Mouse (Mus musculus) neural tube, embryonic 11.5 days (tissue): Measurements from ENCODE around the gene Dcaf12. TPM values are rescaled to one million over a fixed set of nuclear protein-coding genes. Genes with fewer than 3 reads are reported as not detected.

Source experiments
- ATAC-seq: fragments of 200-750 bp; cut with Nextera tagmentation; 2 replicates; pipeline ENCODE4 v1.8.0; 2017; ENCODE audit warnings: moderate number of reproducible peaks, mild to moderate bottlenecking, moderate TSS enrichment, moderate library complexity; ENCODE audit not compliant: insufficient read depth, low FRiP score, low TSS enrichment
- DNase-seq: peaks from one replicate; pipeline ENCODE4 v3.0.0-alpha.2; 2015; ENCODE audit warnings: low spot score
- H3K27ac ChIP-seq: fragments of 300-500 bp; sonication (generic); 2 replicates; pipeline ENCODE4 v1.5.1; 2014; ENCODE audit warnings: low read depth, mild to moderate bottlenecking, low read length
- H3K27me3 ChIP-seq: fragments of 300-500 bp; sonication (generic); 2 replicates; pipeline ENCODE4 v1.6.1; 2014; ENCODE audit warnings: mild to moderate bottlenecking, low read length, mixed read lengths; ENCODE audit not compliant: control insufficient read depth, insufficient read depth
- H3K36me3 ChIP-seq: fragments of 300-500 bp; sonication (generic); 2 replicates; pipeline ENCODE4 v1.6.1; 2014; ENCODE audit warnings: mild to moderate bottlenecking, low read length, moderate library complexity, mixed read lengths; ENCODE audit not compliant: control insufficient read depth, insufficient read depth
- H3K4me1 ChIP-seq: fragments of 300-500 bp; sonication (generic); 2 replicates; pipeline ENCODE4 v1.6.1; 2014; ENCODE audit warnings: low read length, mixed read lengths; ENCODE audit not compliant: control insufficient read depth, insufficient read depth
- H3K4me2 ChIP-seq: fragments of 300-500 bp; sonication (generic); 2 replicates; pipeline ENCODE4 v1.6.1; 2014; ENCODE audit warnings: low read depth, mild to moderate bottlenecking, moderate library complexity
- H3K4me3 ChIP-seq: fragments of 300-500 bp; sonication (generic); 2 replicates; pipeline ENCODE4 v1.5.1; 2014; ENCODE audit warnings: low read depth, low read length
- H3K9ac ChIP-seq: fragments of 300-500 bp; sonication (generic); 2 replicates; pipeline ENCODE4 v1.6.1; 2014; ENCODE audit warnings: mild to moderate bottlenecking, low read length
- H3K9me3 ChIP-seq: fragments of 300-500 bp; sonication (generic); 2 replicates; pipeline ENCODE4 v1.6.1; 2016; ENCODE audit warnings: low read length; ENCODE audit not compliant: control insufficient read depth
- WGBS: fragments of 180-500 bp; shearing (Covaris S2); extraction: QIAGEN DNeasy Blood & Tissue Kit; methylation state at CpG from one replicate; pipeline ENCODE4 v1.1.7; 2014; 5-methylcytosine and 5-hydroxymethylcytosine counted together
- polyA plus RNA-seq: library from polyadenylated mRNA; unstranded; fragments of >200 nt; fragmentation: Nextera tagmentation; extraction: Ambion mirVana; gene quantifications from 2 replicates; pipeline ENCODE4 v1.2.1, GENCODE M21; 2014

Dcaf12 gene
- polyA plus RNA-seq, 1 experiment from 2014 or later = 64.0 TPM

DNA sequence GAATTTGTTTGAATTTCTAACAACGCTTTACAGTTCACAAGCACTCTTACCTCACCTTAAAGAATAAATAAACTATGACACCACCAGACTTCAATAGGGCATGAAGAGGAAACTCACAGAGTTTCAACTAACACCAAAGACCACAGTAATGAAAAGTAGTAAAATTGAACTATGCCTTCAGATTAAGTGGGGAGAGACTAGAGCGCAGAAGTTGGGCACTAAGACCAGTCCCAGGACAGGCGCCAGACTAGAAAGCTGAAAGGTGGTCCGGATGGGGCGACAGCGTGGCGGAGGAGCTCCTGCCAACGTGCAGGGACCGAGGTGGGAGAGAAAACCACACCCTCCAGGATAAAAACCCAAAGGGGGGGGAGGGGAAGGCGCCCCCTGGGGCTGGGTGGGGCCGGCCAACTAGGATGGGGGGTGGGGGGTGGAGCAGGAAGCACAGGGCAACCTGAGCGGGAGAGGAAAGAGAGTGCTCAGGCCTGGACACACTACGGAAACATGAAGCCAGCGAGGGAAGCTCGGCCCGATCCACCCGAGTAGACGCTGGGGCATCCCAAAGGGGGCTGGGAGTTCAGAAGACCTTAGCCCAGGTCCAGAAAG, 40.2 kb downstream of the Dcaf12 start:
- DNase-seq = no peak
- WGBS = under 1% methylated on average over 17 of the region's 18 CpGs

GRCm38 (mm10) chr4:41268133-41268532, 46.6 kb downstream of the Dcaf12 start:
- DNase-seq = no peak
- H3K4me2 ChIP-seq = no peak overlapping the region
- peaks cover 9% of the 10 kb centered on the region for H3K4me1 ChIP-seq
- no peak overlapping the region for H3K9ac ChIP-seq
- H3K4me3 ChIP-seq = no peak overlapping the region
- H3K27ac ChIP-seq = no peak overlapping the region
- H3K36me3 ChIP-seq = peaks cover 4% of the 10 kb centered on the region; the same call in 1 of the 2 replicates
- no peaks in the 10 kb centered on the region for H3K9me3 ChIP-seq
- ATAC-seq = no peak
- no peaks in the 10 kb centered on the region for H3K27me3 ChIP-seq

More for the DNA sequence above, 40.2 kb downstream of the Dcaf12 start:
- Histone ChIP-seq H3K27me3 (no peaks in the 10 kb centered on the region), H3K4me3 (peak overlapping the region; percentile 93), H3K4me2 (peak overlapping the region; percentile 89), H3K9me3 (no peaks in the 10 kb centered on the region), H3K4me1 (peaks cover 22% of the 10 kb centered on the region), H3K9ac (peak overlapping the region; percentile 93), H3K27ac (peak overlapping the region; percentile 83), H3K36me3 (peaks cover 4% of the 10 kb centered on the region; the same call in 1 of the 2 replicates)
- ATAC-seq = peak; percentile 65

- no peak overlapping the region for H3K4me2 ChIP-seq
- H3K27ac ChIP-seq = no peak overlapping the region
- peaks cover 4% of the 10 kb centered on the region; the same call in 1 of the 2 replicates for H3K36me3 ChIP-seq
- no peak overlapping the region for H3K9ac ChIP-seq
- 89% methylated on average over 4 of the region's 4 CpGs for WGBS
- no peak for ATAC-seq
- no peak for DNase-seq
- H3K4me1 ChIP-seq = no peaks in the 10 kb centered on the region
- H3K27me3 ChIP-seq = no peaks in the 10 kb centered on the region
- no peaks in the 10 kb centered on the region for H3K9me3 ChIP-seq
- H3K4me3 ChIP-seq = no peak overlapping the region
Measured at GRCm38 (mm10) chr4:41266350-41266749, 48.3 kb downstream of the Dcaf12 start.

- ATAC-seq = no peak
- no peak overlapping the region for H3K9ac ChIP-seq
- H3K4me1 ChIP-seq = no peaks in the 10 kb centered on the region
- H3K27me3 ChIP-seq = no peaks in the 10 kb centered on the region
- H3K27ac ChIP-seq = no peak overlapping the region
- no peak overlapping the region for H3K4me3 ChIP-seq
- no peaks in the 10 kb centered on the region for H3K9me3 ChIP-seq
- no peak for DNase-seq
- H3K36me3 ChIP-seq = no peaks in the 10 kb centered on the region
- no peak overlapping the region for H3K4me2 ChIP-seq
Measured at GRCm38 (mm10) chr4:41260691-41261090, 54.0 kb downstream of the Dcaf12 start.

DNA sequence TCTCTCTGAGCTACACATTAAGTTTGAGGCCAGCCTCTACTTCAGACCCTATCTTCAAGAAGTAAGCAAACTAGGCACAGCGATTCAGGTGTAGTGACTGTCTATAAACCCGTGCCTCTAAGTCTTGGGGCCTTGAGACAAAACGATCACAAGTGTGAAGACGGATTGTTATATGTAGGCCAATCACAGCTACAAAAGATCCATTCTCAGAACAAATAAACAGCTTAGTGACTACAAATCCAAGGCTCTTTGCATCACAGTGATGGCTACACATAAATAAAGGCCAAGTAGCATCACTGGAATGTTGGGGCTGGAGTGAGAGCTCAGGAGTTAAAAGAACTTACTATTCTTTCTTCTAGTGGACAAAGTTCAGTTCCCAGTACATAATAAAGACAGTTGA, 55.7 kb downstream of the Dcaf12 start:
- no peak overlapping the region for H3K9ac ChIP-seq
- H3K27ac ChIP-seq = no peak overlapping the region
- H3K4me2 ChIP-seq = no peak overlapping the region
- no peak overlapping the region for H3K4me3 ChIP-seq
- no peaks in the 10 kb centered on the region for H3K36me3 ChIP-seq
- H3K27me3 ChIP-seq = no peaks in the 10 kb centered on the region
- WGBS = 92% methylated on average over 4 of the region's 4 CpGs
- no peak for ATAC-seq
- DNase-seq = no peak
- no peaks in the 10 kb centered on the region for H3K4me1 ChIP-seq
- H3K9me3 ChIP-seq = no peaks in the 10 kb centered on the region

DNA sequence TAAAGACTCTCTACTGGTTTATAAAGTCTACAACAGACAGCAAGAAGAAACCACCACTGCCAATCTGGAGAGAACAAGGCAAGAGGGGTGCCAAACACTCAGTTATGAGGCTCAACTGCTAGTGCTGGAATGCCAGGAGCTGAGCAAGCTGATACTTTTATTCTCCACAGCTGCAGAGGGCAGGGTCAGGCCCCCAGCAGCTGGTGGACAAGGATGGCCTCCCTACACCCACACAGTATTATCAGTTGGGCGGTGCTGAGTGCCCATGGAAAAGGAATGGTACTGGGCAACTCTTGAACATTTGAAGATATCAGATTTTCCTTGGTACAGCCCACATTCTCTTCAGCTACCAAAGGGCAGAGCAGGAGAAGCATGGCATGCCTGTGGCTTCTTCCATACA, 56.9 kb downstream of the Dcaf12 start:
- no peaks in the 10 kb centered on the region for H3K4me1 ChIP-seq
- H3K27ac ChIP-seq = no peak overlapping the region
- H3K4me2 ChIP-seq = no peak overlapping the region
- no peaks in the 10 kb centered on the region for H3K9me3 ChIP-seq
- H3K27me3 ChIP-seq = no peaks in the 10 kb centered on the region
- H3K9ac ChIP-seq = no peak overlapping the region
- DNase-seq (no peak), ATAC-seq (no peak)
- WGBS = 95% methylated on average over 1 of the region's 1 CpGs
- H3K36me3 ChIP-seq = no peaks in the 10 kb centered on the region
- H3K4me3 ChIP-seq = no peak overlapping the region

- Histone ChIP-seq H3K36me3 (no peaks in the 10 kb centered on the region), H3K4me1 (no peaks in the 10 kb centered on the region), H3K4me3 (no peak overlapping the region), H3K27ac (no peak overlapping the region), H3K4me2 (no peak overlapping the region), H3K9ac (no peak overlapping the region), H3K27me3 (no peaks in the 10 kb centered on the region), H3K9me3 (no peaks in the 10 kb centered on the region)
- 94% methylated on average over 12 of the region's 12 CpGs for WGBS
- DNase-seq (no peak), ATAC-seq (no peak)
Measured at GRCm38 (mm10) chr4:41255564-41256210, 59.0 kb downstream of the Dcaf12 start.

DNA sequence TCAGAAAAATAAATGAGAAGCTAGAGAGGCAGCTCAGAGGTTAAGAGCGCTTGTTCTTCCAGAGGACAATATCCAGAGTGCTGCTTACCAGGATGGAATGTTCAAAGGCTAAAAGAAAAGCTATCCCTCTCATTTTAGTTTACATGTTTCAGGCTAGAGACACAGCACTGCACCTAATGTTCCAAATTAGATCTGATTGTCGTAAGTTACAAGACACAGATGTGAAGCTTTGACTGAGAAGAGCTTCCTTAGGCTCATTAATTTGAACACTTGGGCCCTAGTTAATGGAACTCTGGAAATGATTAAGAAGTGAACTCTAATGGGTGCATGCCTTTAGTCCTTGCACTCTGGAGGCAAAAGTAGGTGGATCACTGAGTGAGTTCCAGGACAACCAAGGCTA, 60.9 kb downstream of the Dcaf12 start:
- H3K4me3 ChIP-seq = no peak overlapping the region
- peaks cover 2% of the 10 kb centered on the region; the same call in 1 of the 2 replicates for H3K36me3 ChIP-seq
- H3K9ac ChIP-seq = no peak overlapping the region
- DNase-seq (no peak), ATAC-seq (no peak)
- no peaks in the 10 kb centered on the region for H3K9me3 ChIP-seq
- no peak overlapping the region for H3K27ac ChIP-seq
- WGBS = 93% methylated on average over 2 of the region's 2 CpGs
- no peaks in the 10 kb centered on the region for H3K4me1 ChIP-seq
- no peaks in the 10 kb centered on the region for H3K27me3 ChIP-seq
- H3K4me2 ChIP-seq = no peak overlapping the region

DNA sequence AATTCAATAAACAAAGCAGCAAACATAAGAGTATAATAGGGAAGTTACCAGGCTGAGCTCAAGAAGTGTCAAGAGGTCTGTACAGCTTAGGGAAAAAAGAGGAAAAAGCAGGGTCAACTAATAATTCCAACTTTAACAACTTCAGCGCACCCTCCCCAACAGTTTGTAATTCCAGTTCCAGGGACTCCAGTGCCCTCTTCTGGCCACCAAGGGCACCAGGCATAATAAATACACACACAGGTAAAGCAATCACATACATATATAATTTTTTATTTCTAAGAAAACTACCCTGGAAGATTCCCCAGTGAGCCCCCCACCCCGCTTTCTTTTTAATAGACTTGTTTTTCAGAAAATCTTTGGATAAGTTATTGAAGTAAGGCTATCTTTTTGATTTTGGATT, 69.3 kb downstream of the Dcaf12 start:
- Histone ChIP-seq H3K4me1 (no peaks in the 10 kb centered on the region), H3K9ac (no peak overlapping the region), H3K36me3 (peaks cover 6% of the 10 kb centered on the region), H3K27ac (no peak overlapping the region), H3K4me2 (no peak overlapping the region), H3K27me3 (no peaks in the 10 kb centered on the region), H3K9me3 (no peaks in the 10 kb centered on the region), H3K4me3 (no peak overlapping the region)
- ATAC-seq (no peak), DNase-seq (no peak)
- 95% methylated on average over 2 of the region's 2 CpGs for WGBS
